ENCODE assay signal across 9 mouse cellular contexts in the genomic region with DNA sequence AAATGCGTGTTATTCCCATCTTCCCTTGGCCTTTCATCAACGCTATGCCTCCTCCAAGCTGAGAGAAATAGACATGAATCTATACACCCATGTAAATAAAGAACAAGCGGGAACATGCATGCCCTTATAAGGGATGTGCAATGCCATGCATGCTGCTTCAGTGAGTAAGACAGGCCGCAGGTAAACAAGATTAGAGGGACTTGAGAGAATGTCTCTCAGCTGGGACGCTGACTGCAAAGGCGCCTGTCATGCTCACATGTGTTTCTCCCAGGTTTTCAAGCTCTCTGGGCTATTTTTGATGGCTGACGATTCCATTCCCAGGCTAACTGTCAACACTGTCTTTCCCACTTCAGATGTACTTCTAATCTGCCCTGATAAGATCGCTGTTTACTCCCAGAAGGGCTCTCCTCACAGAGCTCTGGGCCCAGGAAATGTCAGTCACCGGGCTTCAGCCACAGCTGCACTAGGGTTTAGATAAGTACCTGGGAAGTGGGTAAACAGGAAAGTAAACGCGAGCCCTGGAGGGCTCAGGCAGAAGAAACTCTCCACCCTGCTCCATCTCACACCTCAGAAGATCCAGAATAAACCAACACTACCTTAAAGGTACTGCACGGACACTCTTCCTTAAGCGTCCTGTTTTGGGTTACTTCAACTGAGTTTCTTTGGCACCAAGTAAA. TPM values are rescaled to one million over a fixed set of nuclear protein-coding genes. Genes with fewer than 3 reads are reported as not detected.
DNase-seq lines count a peak whose midpoint lies in the region; ATAC-seq and TF ChIP-seq lines count a peak whose summit lies in the region.
"Had no signal": no experiment of that assay in that cellular context is flagged by ENCODE, and none has a peak within 500 bp of the region (broad histone marks: within the 10 kb centered on the region; RNA-seq: fewer than 3 reads in every experiment).

No protein-coding gene starts in this region.

- 35% methylated on average over 13 of the region's 13 CpGs for WGBS in intestine, embryonic 14.5 days

- no peak overlapping the region for H3K9ac ChIP-seq in intestine, embryonic 14.5 days (ENCODE audit: low read length)

- H3K36me3 ChIP-seq in intestine, embryonic 14.5 days (ENCODE audit: control insufficient read depth, insufficient read depth, low read length) = no peaks in the 10 kb centered on the region

- H3K9me3 ChIP-seq in intestine, embryonic 14.5 days (ENCODE audit: control insufficient read depth, low read length) = no peaks in the 10 kb centered on the region

- H3K4me2 ChIP-seq in intestine, embryonic 14.5 days (ENCODE audit: low read length) = peak overlapping the region; percentile 67

- peak overlapping the region; percentile 18; the same call in 1 of the 2 replicates for H3K27ac ChIP-seq in layer of hippocampus, adult 2 months
- no peak overlapping the region for H3K27ac ChIP-seq in intestine, embryonic 14.5 days (ENCODE audit: low read depth)

- no peak for DNase-seq in layer of hippocampus, adult 2 months (ENCODE audit: low spot score in 2 of 2)
- DNase-seq in layer of hippocampus, adult 11-12 months (ENCODE audit: low spot score) = no peak
- no peak for DNase-seq in intestine, embryonic 14.5 days (ENCODE audit: low spot score)
- peak; percentile 36 for DNase-seq in yolk sac, embryonic 10.5 days (ENCODE audit: low spot score)
- DNase-seq in right cerebral cortex, postnatal 4 days = no peak
- DNase-seq in layer of hippocampus, adult 9-10 months (ENCODE audit: low spot score) = no peak

- H3K4me1 ChIP-seq in intestine, embryonic 14.5 days (replicated peaks; ENCODE audit: control insufficient read depth, insufficient read depth, low read length) = peaks cover 8% of the 10 kb centered on the region

- peak overlapping the region; percentile 49 for H3K4me3 ChIP-seq in layer of hippocampus, adult 2 months
- peak overlapping the region; percentile 35 for H3K4me3 ChIP-seq in intestine, embryonic 14.5 days (ENCODE audit: low read depth, low read length)

- no peaks in the 10 kb centered on the region for H3K27me3 ChIP-seq in intestine, embryonic 14.5 days (replicated peaks; ENCODE audit: control insufficient read depth, insufficient read depth, low read length)

- peak; percentile 15; the same call in 1 of the 2 replicates for ATAC-seq in granulocyte monocyte progenitor cell, adult 5-6 weeks (replicated peaks; ENCODE audit: poor library complexity, severe bottlenecking)
- peak; percentile 40; the same call in 1 of the 2 replicates for ATAC-seq in intestine, embryonic 14.5 days (replicated peaks; ENCODE audit: low FRiP score, low TSS enrichment, low read depth)
- ATAC-seq in megakaryocyte, adult 5-6 weeks (ENCODE audit: poor library complexity, severe bottlenecking) = peak; percentile 31; the same call in 1 of the 2 replicates

- no peak for TF ChIP-seq CTCF in layer of hippocampus, adult 2 months (conservative IDR thresholded peaks at IDR 0.05)

RNA-seq across cellular contexts. Expression of a gene that starts 19.2 kb away (rescaled TPM):
- 1 to 10 TPM; 3.1 TPM for total RNA-seq in layer of hippocampus, adult 2 months (2021)
- total RNA-seq in granulocyte monocyte progenitor cell, adult 5-6 weeks (2014; fragmentation: Nextera tagmentation) = not detected in 2 replicates
- total RNA-seq in granulocyte monocyte progenitor cell, adult 5-6 weeks (2017) = not detected in 2 replicates
- polyA plus RNA-seq in intestine, embryonic 14.5 days (2014; fragmentation: Nextera tagmentation; extraction: Ambion mirVana) = not detected in 2 replicates
- total RNA-seq in megakaryocyte, adult 5-6 weeks (2015) = not detected in 2 replicates
- total RNA-seq in megakaryocyte, adult 5-6 weeks (2017) = not detected in 2 replicates
- total RNA-seq: liver, adult 2 months had no signal
- polyA plus RNA-seq: liver, adult 2 months had no signal

RNA-seq across cellular contexts. Expression of a gene that starts 36.8 kb away (rescaled TPM):
- total RNA-seq in layer of hippocampus, adult 2 months (2021) = 100 to 1,000 TPM; 227 to 254 TPM
- total RNA-seq in granulocyte monocyte progenitor cell, adult 5-6 weeks (2014; fragmentation: Nextera tagmentation) = 4,007 and 4,325 TPM in 2 replicates
- 2,405 and 2,818 TPM in 2 replicates for total RNA-seq in granulocyte monocyte progenitor cell, adult 5-6 weeks (2017)
- 315 and 341 TPM in 2 replicates for polyA plus RNA-seq in intestine, embryonic 14.5 days (2014; fragmentation: Nextera tagmentation; extraction: Ambion mirVana)
- total RNA-seq in megakaryocyte, adult 5-6 weeks (2015) = 1,373 and 1,381 TPM in 2 replicates
- total RNA-seq in megakaryocyte, adult 5-6 weeks (2017) = 1,440 and 1,451 TPM in 2 replicates

Comparison
In these comparisons a context has a peak if more than half of its experiments do, and no peak if none do; other contexts are left out.
1. RNA of a gene that starts 19.2 kb away (total RNA-seq): 3.1 TPM in layer of hippocampus, adult 2 months; not detected in granulocyte monocyte progenitor cell, adult 5-6 weeks and not detected in megakaryocyte, adult 5-6 weeks; every median in the first group is over 4 times any median in the second.
2. RNA of a gene that starts 36.8 kb away (total RNA-seq): 2,405 to 4,325 TPM in granulocyte monocyte progenitor cell, adult 5-6 weeks and 1,373 to 1,451 TPM in megakaryocyte, adult 5-6 weeks; 227 to 254 TPM in layer of hippocampus, adult 2 months; every median in the first group is over 4 times any median in the second.
3. Peak in every context shown above with its lines, with median percentiles within 50 percentile points of each other: ATAC-seq.